Mouse (Mus musculus) inflammation-experienced regulatory T-cells, adult 16 weeks (primary cell): Measurements from ENCODE around the gene Trappc11. TPM values are rescaled to one million over a fixed set of nuclear protein-coding genes. Genes with fewer than 3 reads are reported as not detected.

Source experiments
- polyA plus RNA-seq: library from polyadenylated mRNA; unstranded; fragments of 100-300 nt; shearing (Covaris generic); gene quantifications from one replicate; pipeline ENCODE4 v1.2.1, GENCODE M21; 2017

Trappc11 gene
- polyA plus RNA-seq, result 59.2 TPM

GRCm38 (mm10) chr8:47533344-47534125 is at the start of gene Trappc11, which contains the start of gene Rwdd4a:
Gene Trappc11, minus strand, starts transcription at chr8:47533470.
Gene Rwdd4a, plus strand, starts transcription at chr8:47533664.

GRCm38 (mm10) chr8:47446312-47447046 is 86.8 kb downstream of the Trappc11 start, which contains the start of gene Stox2:
Gene Stox2, minus strand, starts transcription at chr8:47446362.

Other genes starting within 250 kb of the Trappc11 start
- 0.12 TPM for gene Stox2, start 87.1 kb downstream of the Trappc11 start, polyA plus RNA-seq
- gene Rwdd4a, start 194 bp upstream of the Trappc11 start, polyA plus RNA-seq, result 44.4 TPM
- 4.1 TPM for gene Ing2, start 142.1 kb upstream of the Trappc11 start, polyA plus RNA-seq
- 51.3 TPM for gene Cdkn2aip, start 180.5 kb upstream of the Trappc11 start, polyA plus RNA-seq